Mouse (Mus musculus): ENCODE results near the gene Brca1.
A peak's percentile ranks its signal among the peaks of the same experiment; 100 is the strongest.
"Not testable (repeated sequence)": the region's sequence is repeated elsewhere in the genome, so short reads cannot be mapped to it uniquely, and the experiment has no call there.

Gene Brca1

GRCm38 (mm10) chr11:101551751-101552475 lies at the start of gene Brca1, which contains the start of gene Nbr1:
Gene Brca1 (minus strand): TSS chr11:101551955.
Gene Nbr1 (plus strand): TSS chr11:101552149.
- DNase-seq (ENCODE audit: extremely low spot score, low spot score): peak; percentile 98

- DNase-seq (ENCODE audit: extremely low spot score, low spot score): no peak
These were observed 47.4 kb upstream of the Brca1 start, which contains the start of gene Gm11634 for GRCm38 (mm10) chr11:101599156-101599555. Gene Gm11634 (minus strand): TSS chr11:101599256.

GRCm38 (mm10) chr11:101589989-101590624 lies 38.4 kb upstream of the Brca1 start:
- DNase-seq (ENCODE audit: extremely low spot score, low spot score): no peak

GRCm38 (mm10) chr11:101589444-101589843 lies 37.7 kb upstream of the Brca1 start:
- DNase-seq (ENCODE audit: extremely low spot score, low spot score): peak; percentile 45

- no peak for DNase-seq (ENCODE audit: extremely low spot score, low spot score)
These were observed 37.1 kb upstream of the Brca1 start for GRCm38 (mm10) chr11:101588868-101589267.

GRCm38 (mm10) chr11:101587676-101588075 lies 35.9 kb upstream of the Brca1 start:
- DNase-seq (ENCODE audit: extremely low spot score, low spot score): no peak

GRCm38 (mm10) chr11:101585805-101586204 lies 34.0 kb upstream of the Brca1 start:
- DNase-seq (ENCODE audit: extremely low spot score, low spot score): no peak

- DNase-seq (ENCODE audit: extremely low spot score, low spot score): not testable (repeated sequence)
These were observed 33.3 kb upstream of the Brca1 start for GRCm38 (mm10) chr11:101585031-101585430.

- no peak for DNase-seq (ENCODE audit: extremely low spot score, low spot score)
These were observed 31.4 kb upstream of the Brca1 start for GRCm38 (mm10) chr11:101583205-101583604.

- DNase-seq (ENCODE audit: extremely low spot score, low spot score): peak; percentile 54
These were observed 30.6 kb upstream of the Brca1 start, which contains the start of gene Tmem106a for GRCm38 (mm10) chr11:101582054-101583035. Gene Tmem106a (plus strand): TSS chr11:101582242.

GRCm38 (mm10) chr11:101581081-101581764 lies 29.5 kb upstream of the Brca1 start:
- no peak for DNase-seq (ENCODE audit: extremely low spot score, low spot score)

GRCm38 (mm10) chr11:101576116-101576515 lies 24.4 kb upstream of the Brca1 start:
- no peak for DNase-seq (ENCODE audit: extremely low spot score, low spot score)

- DNase-seq (ENCODE audit: extremely low spot score, low spot score): no peak
These were observed 16.7 kb upstream of the Brca1 start for GRCm38 (mm10) chr11:101568421-101568820.

- peak; percentile 44 for DNase-seq (ENCODE audit: extremely low spot score, low spot score)
These were observed 10.6 kb upstream of the Brca1 start for GRCm38 (mm10) chr11:101562391-101562790.

- DNase-seq (ENCODE audit: extremely low spot score, low spot score): no peak
These were observed 5.2 kb upstream of the Brca1 start for GRCm38 (mm10) chr11:101556954-101557353.

- DNase-seq (ENCODE audit: extremely low spot score, low spot score): no peak
These were observed 4.8 kb upstream of the Brca1 start for GRCm38 (mm10) chr11:101556541-101556940.

- DNase-seq (ENCODE audit: extremely low spot score, low spot score): no peak
These were observed 1.7 kb upstream of the Brca1 start for GRCm38 (mm10) chr11:101553354-101553930.

GRCm38 (mm10) chr11:101552476-101553300 lies 933 bp upstream of the Brca1 start:
- no peak for DNase-seq (ENCODE audit: extremely low spot score, low spot score)

GRCm38 (mm10) chr11:101548526-101548925 lies 3.2 kb downstream of the Brca1 start:
- DNase-seq (ENCODE audit: extremely low spot score, low spot score): no peak

- no peak for DNase-seq (ENCODE audit: extremely low spot score, low spot score)
These were observed 7.6 kb downstream of the Brca1 start for GRCm38 (mm10) chr11:101544132-101544531.

Data from neural tube, embryonic 10.5 days (tissue).